Mouse (Mus musculus) midbrain, postnatal 0 days (tissue): ENCODE measurements around the gene Gm10135. TPM values are rescaled to one million over a fixed set of nuclear protein-coding genes. Genes with fewer than 3 reads are reported as not detected.

Source experiments
- ATAC-seq: fragments of 200-750 bp; cut with Nextera tagmentation; 2 replicates; pipeline ENCODE4 v1.8.0; 2017; ENCODE audit warnings: moderate number of reproducible peaks, mild to moderate bottlenecking, moderate TSS enrichment, moderate library complexity; ENCODE audit not compliant: low FRiP score
- DNase-seq: peaks from one replicate; pipeline ENCODE4 v3.0.0-alpha.2; 2015; ENCODE audit warnings: low spot score
- H3K27ac ChIP-seq: fragments of 300-500 bp; sonication (generic); 2 replicates; pipeline ENCODE4 v1.5.1; 2014; ENCODE audit warnings: low read depth, mild to moderate bottlenecking, low read length, mixed read lengths
- H3K27me3 ChIP-seq: fragments of 300-500 bp; sonication (generic); 2 replicates; pipeline ENCODE4 v1.6.1; 2014; ENCODE audit warnings: low read length, control low read depth, mixed read lengths; ENCODE audit not compliant: insufficient read depth
- H3K36me3 ChIP-seq: fragments of 300-500 bp; sonication (generic); 2 replicates; pipeline ENCODE4 v1.6.1; 2014; ENCODE audit warnings: low read length, control low read depth, mixed read lengths; ENCODE audit not compliant: insufficient read depth
- H3K4me1 ChIP-seq: fragments of 300-500 bp; sonication (generic); 2 replicates; pipeline ENCODE4 v1.6.1; 2014; ENCODE audit warnings: mild to moderate bottlenecking, control low read depth, antibody characterized with exemption, low read length, mixed read lengths; ENCODE audit not compliant: insufficient read depth
- H3K4me2 ChIP-seq: fragments of 300-500 bp; sonication (generic); 2 replicates; pipeline ENCODE4 v1.6.1; 2014; ENCODE audit warnings: low read depth, mild to moderate bottlenecking, low read length, mixed read lengths; ENCODE audit not compliant: poor library complexity, severe bottlenecking
- H3K4me3 ChIP-seq: fragments of 300-500 bp; sonication (generic); 2 replicates; pipeline ENCODE4 v1.5.1; 2014; ENCODE audit warnings: low read depth, mild to moderate bottlenecking, low read length, moderate library complexity
- H3K9ac ChIP-seq: fragments of 300-500 bp; sonication (generic); replicated peaks from 2 replicates; pipeline ENCODE4 v1.6.1; 2014; ENCODE audit warnings: mild to moderate bottlenecking, low read length, moderate library complexity, mixed read lengths; ENCODE audit not compliant: poor library complexity, severe bottlenecking
- H3K9me3 ChIP-seq: fragments of 300-500 bp; sonication (generic); 2 replicates; pipeline ENCODE4 v1.6.1; 2016; ENCODE audit warnings: low read length, control low read depth
- CTCF ChIP-seq: IDR thresholded peaks from 2 replicates; pipeline ENCODE4 v1.5.1; 2016; ENCODE audit warnings: antibody characterized with exemption, mild to moderate bottlenecking
- WGBS: fragments of 180-500 bp; shearing (Covaris S2); extraction: QIAGEN DNeasy Blood & Tissue Kit; methylation state at CpG from one replicate; pipeline ENCODE4 v1.1.7; 2014; 5-methylcytosine and 5-hydroxymethylcytosine counted together
- polyA plus RNA-seq: library from polyadenylated mRNA; unstranded; fragments of >200 nt; fragmentation: Nextera tagmentation; extraction: Ambion mirVana; gene quantifications from 2 replicates; pipeline ENCODE4 v1.2.1, GENCODE M21; 2015
- total RNA-seq: library from RNA; depleted of rRNA; stranded (reverse); fragments of >200 nt; gene quantifications from 2 replicates; pipeline ENCODE4 v1.2.3, GENCODE M21; 2014

The Gm10135 gene
- total and polyA plus RNA-seq, 2 experiments from 2014 or later, result not detected

- Histone ChIP-seq H3K4me3 (no peak overlapping the region), H3K36me3 (no peaks in the 10 kb centered on the region), H3K27ac (no peak overlapping the region), H3K9ac (no peak overlapping the region), H3K4me1 (no peaks in the 10 kb centered on the region), H3K4me2 (no peak overlapping the region), H3K27me3 (no peaks in the 10 kb centered on the region), H3K9me3 (no peaks in the 10 kb centered on the region)
- ATAC-seq, result no peak
- no peak for TF ChIP-seq CTCF
- 96% methylated on average over 17 of the region's 17 CpGs for WGBS
- DNase-seq, result no peak
Measured at GRCm38 (mm10) chr5:72933026-72933675, 41.4 kb downstream of the Gm10135 start.

GRCm38 (mm10) chr5:72927074-72927473 is 47.4 kb downstream of the Gm10135 start:
- H3K4me3 ChIP-seq, result no peak overlapping the region
- no peaks in the 10 kb centered on the region for H3K4me1 ChIP-seq
- H3K9me3 ChIP-seq, result no peaks in the 10 kb centered on the region
- no peak for TF ChIP-seq CTCF
- no peaks in the 10 kb centered on the region for H3K36me3 ChIP-seq
- H3K27me3 ChIP-seq, result no peaks in the 10 kb centered on the region
- no peak overlapping the region for H3K9ac ChIP-seq
- H3K4me2 ChIP-seq, result no peak overlapping the region
- H3K27ac ChIP-seq, result no peak overlapping the region
- DNase-seq (no peak), ATAC-seq (no peak)

DNA sequence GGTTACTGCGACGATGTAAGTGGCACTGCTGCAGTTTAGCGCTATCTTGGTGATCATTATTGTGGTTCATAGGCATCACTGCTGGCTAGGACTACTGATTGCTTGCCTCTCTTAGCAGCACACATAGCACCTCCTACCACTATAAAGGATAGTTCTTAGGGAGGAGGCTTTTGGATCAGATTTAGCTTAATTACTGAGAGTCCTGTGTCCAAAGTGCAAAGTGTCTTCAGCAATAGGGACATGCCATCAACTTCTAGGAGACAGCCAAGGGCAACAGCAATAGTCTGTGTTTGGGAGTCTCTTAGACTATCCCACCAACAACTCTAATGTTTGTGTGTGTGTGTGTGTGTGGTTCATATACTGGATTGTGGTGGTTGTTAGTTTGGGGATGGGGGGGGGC is 51.7 kb downstream of the Gm10135 start:
- Histone ChIP-seq H3K9ac (no peak overlapping the region), H3K4me1 (no peaks in the 10 kb centered on the region), H3K4me3 (no peak overlapping the region), H3K27ac (no peak overlapping the region), H3K4me2 (no peak overlapping the region), H3K36me3 (no peaks in the 10 kb centered on the region), H3K27me3 (no peaks in the 10 kb centered on the region), H3K9me3 (no peaks in the 10 kb centered on the region)
- 95% methylated on average over 3 of the region's 3 CpGs for WGBS
- DNase-seq (no peak), ATAC-seq (no peak)
- no peak for TF ChIP-seq CTCF

DNA sequence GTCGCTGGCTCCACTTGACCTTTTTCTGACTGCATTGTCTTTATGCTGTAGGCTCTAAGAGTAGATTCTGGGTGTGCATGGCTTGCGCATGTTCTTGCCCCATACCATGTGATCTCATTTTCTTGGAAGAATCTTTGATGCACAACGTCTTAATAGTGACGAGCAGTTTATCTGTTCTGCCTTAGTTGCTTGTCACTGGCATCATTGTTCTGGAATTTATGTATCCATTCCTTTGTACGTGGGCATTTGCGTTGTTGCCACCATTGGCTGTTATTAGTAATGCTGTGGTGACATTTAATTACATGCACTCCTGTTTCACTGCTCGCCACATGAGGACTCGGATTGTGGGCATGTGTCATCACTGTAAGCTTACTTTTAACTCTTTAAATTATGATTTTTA is 53.3 kb downstream of the Gm10135 start:
- 89% methylated on average over 8 of the region's 8 CpGs for WGBS
- ATAC-seq, result no peak
- Histone ChIP-seq H3K4me1 (peaks cover 8% of the 10 kb centered on the region), H3K9me3 (no peaks in the 10 kb centered on the region), H3K9ac (no peak overlapping the region), H3K4me3 (no peak overlapping the region), H3K36me3 (no peaks in the 10 kb centered on the region), H3K27me3 (no peaks in the 10 kb centered on the region), H3K4me2 (no peak overlapping the region), H3K27ac (no peak overlapping the region)
- no peak for TF ChIP-seq CTCF
- DNase-seq, result no peak

- DNase-seq (no peak), ATAC-seq (no peak)
- no peaks in the 10 kb centered on the region for H3K27me3 ChIP-seq
- H3K27ac ChIP-seq, result no peak overlapping the region
- no peaks in the 10 kb centered on the region for H3K9me3 ChIP-seq
- no peak overlapping the region for H3K4me2 ChIP-seq
- H3K36me3 ChIP-seq, result no peaks in the 10 kb centered on the region
- H3K9ac ChIP-seq, result no peak overlapping the region
- TF ChIP-seq CTCF, result no peak
- peaks cover 13% of the 10 kb centered on the region for H3K4me1 ChIP-seq
- 94% methylated on average over 4 of the region's 4 CpGs for WGBS
- no peak overlapping the region for H3K4me3 ChIP-seq
Measured at GRCm38 (mm10) chr5:72920416-72920815, 54.1 kb downstream of the Gm10135 start.

GRCm38 (mm10) chr5:72916851-72917250 is 57.7 kb downstream of the Gm10135 start:
- no peak for ATAC-seq
- 48% methylated on average over 1 of the region's 1 CpGs for WGBS
- Histone ChIP-seq H3K4me1 (peaks cover 13% of the 10 kb centered on the region), H3K4me2 (peak overlapping the region; percentile 73), H3K36me3 (no peaks in the 10 kb centered on the region), H3K27ac (no peak overlapping the region), H3K4me3 (peak overlapping the region; percentile 98; the same call in 1 of the 2 replicates), H3K9me3 (no peaks in the 10 kb centered on the region), H3K9ac (no peak overlapping the region), H3K27me3 (no peaks in the 10 kb centered on the region)
- DNase-seq, result no peak
- TF ChIP-seq CTCF, result no peak
